Mouse (Mus musculus) bone marrow, adult 2 months (tissue): ENCODE results near the gene Mrpl42. TPM values are rescaled to one million over a fixed set of nuclear protein-coding genes. Genes with fewer than 3 reads are reported as not detected.

Experiments used
- H3K27ac ChIP-seq: fragments of 200-500 bp; 2 replicates; pipeline ENCODE4 v1.5.1; 2012; ENCODE audit warnings: low read depth, mild to moderate bottlenecking, control low read depth, inconsistent platforms, low read length; ENCODE audit not compliant: control insufficient read depth, poor library complexity, insufficient read depth
- H3K4me1 ChIP-seq: fragments of 200-500 bp; 2 replicates; pipeline ENCODE4 v1.6.1; 2011; ENCODE audit warnings: low read length; ENCODE audit not compliant: control insufficient read depth, insufficient read depth
- H3K4me3 ChIP-seq: fragments of 200-500 bp; replicated peaks from 2 replicates; pipeline ENCODE3; 2011; ENCODE audit warnings: mild to moderate bottlenecking, low read depth, low read length, control low read depth; ENCODE audit not compliant: control insufficient read depth
- CTCF ChIP-seq: fragments of 200-500 bp; IDR thresholded peaks from 2 replicates; pipeline ENCODE4 v1.5.1; 2011; ENCODE audit warnings: low read length, control low read depth; ENCODE audit not compliant: control insufficient read depth, insufficient read depth
- POLR2A ChIP-seq: fragments of 200-500 bp; IDR thresholded peaks from 2 replicates; pipeline ENCODE4 v1.6.1; 2011; ENCODE audit warnings: low read depth, mild to moderate bottlenecking, control low read depth, low read length, borderline replicate concordance; ENCODE audit not compliant: control insufficient read depth
- WGBS: fragments of 180-500 bp; shearing (Covaris S2); methylation state at CpG from one replicate; pipeline ENCODE4 v1.1.7; 2018; 5-methylcytosine and 5-hydroxymethylcytosine counted together
- polyA plus RNA-seq: library from polyadenylated mRNA; stranded (reverse); fragments of >200 nt; gene quantifications from 2 replicates; pipeline ENCODE4 v1.2.4, GENCODE M21; 2011; ENCODE audit warnings: low replicate concordance; ENCODE audit not compliant: missing spikeins, insufficient read depth, insufficient read length

The Mrpl42 gene
- polyA plus RNA-seq, 1 experiment: 80.9 TPM

DNA sequence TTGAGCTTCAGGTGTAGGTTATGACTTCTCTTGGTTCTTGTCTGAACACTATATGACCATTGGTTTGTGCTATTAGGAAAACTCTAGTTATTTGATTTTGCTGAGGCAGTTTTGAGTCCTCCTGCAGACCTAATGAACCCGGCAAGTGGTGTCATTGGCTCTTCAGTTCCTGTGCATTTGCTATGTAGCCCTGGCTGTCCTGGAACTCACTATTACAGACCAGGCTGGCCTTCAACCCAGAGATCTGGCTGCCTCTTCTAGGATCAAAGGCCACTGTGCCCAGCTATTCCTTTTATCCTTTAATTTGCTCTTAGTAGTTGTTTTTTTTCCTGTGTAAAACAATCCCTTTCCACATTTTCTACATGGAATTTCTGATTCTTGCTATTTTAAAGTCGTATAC, 41.6 kb upstream of the Mrpl42 start:
- 84% methylated on average over 2 of the region's 2 CpGs for WGBS
- no peak overlapping the region for H3K4me3 ChIP-seq
- no peaks in the 10 kb centered on the region for H3K4me1 ChIP-seq
- no peak for TF ChIP-seq POLR2A
- TF ChIP-seq CTCF: no peak
- no peak overlapping the region for H3K27ac ChIP-seq

- Histone ChIP-seq H3K27ac (no peak overlapping the region), H3K4me1 (no peaks in the 10 kb centered on the region), H3K4me3 (no peak overlapping the region)
- TF ChIP-seq POLR2A (no peak), CTCF (no peak)
- WGBS: 96% methylated on average over 4 of the region's 4 CpGs
Observed at GRCm38 (mm10) chr10:95542916-95543315, 41.2 kb upstream of the Mrpl42 start.

DNA sequence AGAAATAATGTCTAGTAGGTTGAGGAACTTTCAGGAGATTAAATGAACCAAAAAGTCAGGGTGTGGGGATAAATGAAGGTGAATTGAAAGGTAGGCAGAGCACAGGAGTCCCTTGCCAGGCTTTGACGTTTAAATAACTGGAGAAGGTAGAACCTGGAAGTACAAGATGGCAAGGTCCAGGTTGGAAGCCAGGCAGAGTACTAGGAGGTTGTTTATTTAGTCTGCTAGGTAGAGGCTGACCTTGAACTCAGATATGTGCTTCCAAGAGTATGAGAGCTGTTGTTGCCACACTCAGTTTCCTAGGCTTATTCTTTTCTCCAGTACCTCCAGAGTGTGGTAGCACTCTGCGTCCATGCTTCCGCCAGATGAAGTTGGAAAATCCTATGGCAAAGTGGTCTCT, 38.1 kb upstream of the Mrpl42 start:
- Histone ChIP-seq H3K27ac (no peak overlapping the region), H3K4me1 (no peaks in the 10 kb centered on the region), H3K4me3 (no peak overlapping the region)
- WGBS: 83% methylated on average over 3 of the region's 3 CpGs
- no peak for TF ChIP-seq POLR2A
- no peak for TF ChIP-seq CTCF

GRCm38 (mm10) chr10:95539260-95539659, 37.5 kb upstream of the Mrpl42 start:
- no peak for TF ChIP-seq CTCF
- no peak for TF ChIP-seq POLR2A
- Histone ChIP-seq H3K4me1 (no peaks in the 10 kb centered on the region), H3K4me3 (no peak overlapping the region), H3K27ac (no peak overlapping the region)
- WGBS: 87% methylated on average over 3 of the region's 3 CpGs

- H3K4me3 ChIP-seq: no peak overlapping the region
- H3K4me1 ChIP-seq: no peaks in the 10 kb centered on the region
- H3K27ac ChIP-seq: no peak overlapping the region
- WGBS: 70% methylated on average over 6 of the region's 6 CpGs
- TF ChIP-seq CTCF (no peak), POLR2A (no peak)
Observed at GRCm38 (mm10) chr10:95536222-95536541, 34.4 kb upstream of the Mrpl42 start.

GRCm38 (mm10) chr10:95535399-95536221, 33.9 kb upstream of the Mrpl42 start:
- WGBS: 77% methylated on average over 8 of the region's 8 CpGs
- no peak for TF ChIP-seq POLR2A
- no peak for TF ChIP-seq CTCF
- H3K4me3 ChIP-seq: no peak overlapping the region
- no peak overlapping the region for H3K27ac ChIP-seq
- no peaks in the 10 kb centered on the region for H3K4me1 ChIP-seq

GRCm38 (mm10) chr10:95533382-95533781, 31.6 kb upstream of the Mrpl42 start:
- WGBS: 91% methylated on average over 7 of the region's 7 CpGs
- H3K27ac ChIP-seq: no peak overlapping the region
- no peak overlapping the region for H3K4me3 ChIP-seq
- H3K4me1 ChIP-seq: no peaks in the 10 kb centered on the region
- no peak for TF ChIP-seq CTCF
- no peak for TF ChIP-seq POLR2A

GRCm38 (mm10) chr10:95532916-95533315, 31.2 kb upstream of the Mrpl42 start:
- WGBS: 70% methylated on average over 5 of the region's 5 CpGs
- TF ChIP-seq POLR2A (no peak), CTCF (no peak)
- H3K4me1 ChIP-seq: no peaks in the 10 kb centered on the region
- H3K27ac ChIP-seq: no peak overlapping the region
- H3K4me3 ChIP-seq: no peak overlapping the region
